Mouse (Mus musculus) cortical plate, adult 2 months (tissue): ENCODE measurements around the gene Rpap2.

Experiments
- CTCF ChIP-seq: fragments of 200-500 bp; IDR thresholded peaks from 2 replicates; pipeline ENCODE4 v1.5.1; 2011; ENCODE audit warnings: mild to moderate bottlenecking, control low read depth, low read length; ENCODE audit not compliant: insufficient read depth; ENCODE audit errors: extremely low read depth
- POLR2A ChIP-seq: fragments of 200-500 bp; IDR thresholded peaks from 2 replicates; pipeline ENCODE4 v1.6.1; 2011; ENCODE audit warnings: mild to moderate bottlenecking, low read length, control low read depth; ENCODE audit not compliant: insufficient read depth; ENCODE audit errors: extremely low read depth

- no peak for TF ChIP-seq CTCF
- TF ChIP-seq POLR2A = no peak
Measured at GRCm38 (mm10) chr5:107554336-107554735, 42.8 kb upstream of the Rpap2 start.
